Mouse (Mus musculus) olfactory bulb, adult 2 months (tissue): ENCODE data around the gene 5730522E02Rik. TPM values are rescaled to one million over a fixed set of nuclear protein-coding genes. Genes with fewer than 3 reads are reported as not detected.

Source experiments
- H3K27ac ChIP-seq: fragments of 200-500 bp; 2 replicates; pipeline ENCODE4 v1.5.1; 2012; ENCODE audit warnings: low read depth, low read length; ENCODE audit not compliant: insufficient read depth
- H3K4me1 ChIP-seq: fragments of 200-500 bp; 2 replicates; pipeline ENCODE4 v1.6.1; 2012; ENCODE audit warnings: low read length; ENCODE audit not compliant: control insufficient read depth, insufficient read depth
- H3K4me3 ChIP-seq: fragments of 200-500 bp; 2 replicates; pipeline ENCODE4 v1.5.1; 2012; ENCODE audit warnings: mild to moderate bottlenecking, low read depth, low read length, moderate library complexity; ENCODE audit not compliant: insufficient read depth
- CTCF ChIP-seq: fragments of 200-500 bp; IDR thresholded peaks from 2 replicates; pipeline ENCODE4 v1.5.1; 2012; ENCODE audit warnings: low read depth, mild to moderate bottlenecking, low read length, moderate library complexity; ENCODE audit not compliant: insufficient read depth
- POLR2A ChIP-seq: fragments of 200-500 bp; IDR thresholded peaks from 2 replicates; pipeline ENCODE4 v1.6.1; 2012; ENCODE audit warnings: mild to moderate bottlenecking, low read depth, low read length, moderate library complexity; ENCODE audit not compliant: insufficient read depth
- WGBS: fragments of 180-500 bp; shearing (Covaris S2); methylation state at CpG from one replicate; pipeline ENCODE4 v1.1.7; 2018; 5-methylcytosine and 5-hydroxymethylcytosine counted together
- polyA plus RNA-seq: library from polyadenylated mRNA; stranded (reverse); fragments of >200 nt; gene quantifications from 2 replicates; pipeline ENCODE4 v1.2.4, GENCODE M21; 2012; ENCODE audit warnings: low replicate concordance; ENCODE audit not compliant: missing spikeins, insufficient read depth, insufficient read length

The 5730522E02Rik gene
- polyA plus RNA-seq, 1 experiment, result not detected

DNA sequence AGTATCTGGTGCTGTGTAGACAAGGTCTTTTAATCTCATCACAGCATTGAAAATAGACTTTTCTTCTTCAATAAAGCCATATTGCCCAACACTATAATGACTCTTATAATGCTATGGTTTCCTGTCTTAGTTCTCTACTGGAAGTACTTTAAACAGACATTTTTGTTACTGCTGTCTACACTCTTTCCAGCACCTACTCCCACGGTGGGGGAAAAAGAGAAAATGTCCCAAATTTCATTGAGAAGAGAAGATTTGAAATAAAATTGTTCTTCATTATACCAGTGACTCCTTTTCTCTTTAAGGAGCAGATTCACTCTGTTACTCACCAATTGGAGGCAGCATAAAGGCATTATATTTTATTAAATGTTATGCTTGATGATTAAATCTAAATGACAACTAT, 72.5 kb downstream of the 5730522E02Rik start:
- Histone ChIP-seq H3K4me1 (no peaks in the 10 kb centered on the region), H3K27ac (no peak overlapping the region), H3K4me3 (no peak overlapping the region)
- TF ChIP-seq POLR2A (no peak), CTCF (no peak)
- WGBS, result 78% methylated on average over 1 of the region's 1 CpGs

- WGBS, result 81% methylated on average over 11 of the region's 11 CpGs
These were observed 79.7 kb downstream of the 5730522E02Rik start for GRCm38 (mm10) chr11:26130911-26131310.

GRCm38 (mm10) chr11:26129054-26129453, 81.5 kb downstream of the 5730522E02Rik start:
- 36% methylated on average over 2 of the region's 2 CpGs for WGBS
- TF ChIP-seq CTCF (no peak), POLR2A (no peak)
- Histone ChIP-seq H3K27ac (no peak overlapping the region), H3K4me3 (no peak overlapping the region), H3K4me1 (no peaks in the 10 kb centered on the region)

More at GRCm38 (mm10) chr11:26130911-26131310, 79.7 kb downstream of the 5730522E02Rik start:
- Histone ChIP-seq H3K4me3 (no peak overlapping the region), H3K4me1 (no peaks in the 10 kb centered on the region), H3K27ac (no peak overlapping the region)
- TF ChIP-seq POLR2A, result no peak

- H3K4me1 ChIP-seq, result no peaks in the 10 kb centered on the region
- H3K27ac ChIP-seq, result no peak overlapping the region
- 82% methylated on average over 2 of the region's 2 CpGs for WGBS
- TF ChIP-seq CTCF, result no peak
- H3K4me3 ChIP-seq, result no peak overlapping the region
These were observed 82.2 kb downstream of the 5730522E02Rik start for GRCm38 (mm10) chr11:26128385-26128784.

- TF ChIP-seq CTCF, result no peak
- no peak for TF ChIP-seq POLR2A
- no peak overlapping the region for H3K4me3 ChIP-seq
- no peaks in the 10 kb centered on the region for H3K4me1 ChIP-seq
- no peak overlapping the region for H3K27ac ChIP-seq
These were observed 84.6 kb downstream of the 5730522E02Rik start for GRCm38 (mm10) chr11:26125923-26126322.

DNA sequence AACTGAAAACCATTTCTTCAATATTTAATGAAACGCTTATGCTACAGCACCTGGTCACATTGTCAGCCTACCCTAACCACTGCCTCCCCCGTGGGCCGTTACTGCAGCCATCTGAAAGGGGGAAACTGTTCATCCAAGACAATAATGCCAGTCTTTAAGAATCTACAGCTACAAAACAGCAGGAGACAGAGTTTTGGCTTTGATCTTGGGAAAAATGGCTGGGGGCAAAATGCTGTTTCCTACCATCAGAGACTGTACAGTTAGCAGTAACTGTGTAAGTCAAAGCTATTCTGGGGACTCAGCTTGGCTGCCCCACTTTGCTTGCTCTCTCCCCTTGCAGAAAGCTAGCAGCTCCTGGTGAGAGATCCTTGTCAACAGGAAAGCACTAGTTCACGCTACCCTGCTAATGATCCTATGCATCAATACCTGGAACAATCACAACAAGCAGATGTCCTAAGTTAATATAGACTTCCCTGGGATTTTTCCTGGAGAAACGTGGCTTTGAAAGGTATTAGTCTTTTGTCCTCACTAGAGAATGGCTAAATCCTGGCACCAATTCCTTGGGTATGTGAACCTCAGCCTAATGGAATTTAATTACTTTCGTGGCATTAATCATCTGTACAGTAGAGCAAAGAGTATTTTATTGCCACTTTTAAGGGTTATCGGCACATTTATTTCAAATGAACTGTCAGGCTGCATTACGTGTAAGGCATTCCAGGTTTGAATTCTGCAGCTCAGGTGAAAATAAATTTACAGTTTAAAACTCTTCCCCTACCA, 89.6 kb downstream of the 5730522E02Rik start:
- no peak overlapping the region for H3K27ac ChIP-seq
- 69% methylated on average over 8 of the region's 8 CpGs for WGBS
- no peaks in the 10 kb centered on the region for H3K4me1 ChIP-seq
- TF ChIP-seq CTCF (no peak), POLR2A (no peak)
- H3K4me3 ChIP-seq, result no peak overlapping the region

DNA sequence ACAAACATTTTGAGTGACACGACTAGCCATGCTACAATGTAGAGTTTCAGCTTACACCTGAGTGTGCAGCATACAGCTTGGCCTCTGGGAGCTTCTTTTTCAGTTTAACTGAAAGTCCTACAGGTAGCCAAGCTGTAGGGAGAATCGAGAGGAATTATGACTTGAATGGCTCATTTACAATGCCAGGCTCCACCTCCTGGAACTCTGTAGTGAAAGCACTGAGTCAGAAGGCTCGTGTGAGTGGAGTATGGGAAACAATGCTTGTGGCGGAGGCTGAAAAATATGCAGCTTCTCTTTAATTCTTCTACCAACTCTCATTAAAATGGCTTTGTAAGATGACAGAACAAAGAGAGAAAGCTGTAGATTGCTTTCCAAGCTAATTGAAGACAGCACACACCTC, 92.9 kb downstream of the 5730522E02Rik start:
- TF ChIP-seq POLR2A, result no peak
- TF ChIP-seq CTCF, result no peak
- H3K4me3 ChIP-seq, result no peak overlapping the region
- no peaks in the 10 kb centered on the region for H3K4me1 ChIP-seq
- WGBS, result 53% methylated on average over 4 of the region's 4 CpGs
- H3K27ac ChIP-seq, result no peak overlapping the region

DNA sequence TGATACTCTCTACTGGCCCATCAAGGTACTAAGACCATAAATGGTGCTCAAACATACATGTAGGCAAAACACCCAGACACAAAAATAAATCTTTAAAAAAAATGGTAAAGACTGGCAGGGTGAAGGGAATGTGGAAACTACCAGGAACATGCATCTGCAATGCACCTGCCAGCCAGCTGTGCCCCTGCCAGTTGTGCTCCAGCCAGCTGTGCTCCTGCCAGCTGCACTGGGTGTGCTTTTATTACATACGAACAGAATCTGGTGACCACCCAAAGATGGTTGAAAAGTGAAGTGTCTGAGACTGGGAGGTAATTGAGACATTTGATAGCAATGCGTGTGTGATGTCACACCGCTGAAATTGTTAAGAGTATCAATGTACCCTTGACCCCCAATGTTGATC, 98.4 kb downstream of the 5730522E02Rik start:
- 81% methylated on average over 3 of the region's 3 CpGs for WGBS

DNA sequence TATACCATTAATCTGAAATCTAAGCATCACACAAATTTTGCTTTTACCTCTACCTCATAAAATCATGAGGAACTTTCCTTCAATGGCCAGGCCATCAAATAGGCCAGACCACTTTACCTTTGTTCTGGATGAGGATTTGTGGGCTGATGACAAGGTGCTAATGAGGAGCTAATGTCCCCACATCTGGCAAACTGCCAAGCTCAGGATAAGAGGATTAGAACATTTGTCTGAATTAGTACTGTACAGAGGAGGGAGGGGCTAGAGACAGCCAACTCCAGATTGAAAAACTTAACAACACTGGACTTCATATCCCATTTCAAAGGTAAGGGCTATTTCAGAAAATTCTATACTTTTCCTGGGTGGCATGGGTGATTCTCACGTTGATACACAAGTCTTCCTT, 101.9 kb downstream of the 5730522E02Rik start:
- 74% methylated on average over 1 of the region's 1 CpGs for WGBS
- Histone ChIP-seq H3K4me3 (no peak overlapping the region), H3K27ac (no peak overlapping the region), H3K4me1 (no peaks in the 10 kb centered on the region)
- TF ChIP-seq CTCF (no peak), POLR2A (no peak)

More for the DNA sequence above, 98.4 kb downstream of the 5730522E02Rik start:
- H3K27ac ChIP-seq, result no peak overlapping the region
- TF ChIP-seq POLR2A (no peak), CTCF (no peak)
- no peak overlapping the region for H3K4me3 ChIP-seq
- no peaks in the 10 kb centered on the region for H3K4me1 ChIP-seq

- WGBS, result 85% methylated on average over 2 of the region's 2 CpGs
- H3K27ac ChIP-seq, result no peak overlapping the region
These were observed 105.9 kb downstream of the 5730522E02Rik start for GRCm38 (mm10) chr11:26104680-26105079.

More at GRCm38 (mm10) chr11:26104680-26105079, 105.9 kb downstream of the 5730522E02Rik start:
- no peak overlapping the region for H3K4me3 ChIP-seq
- no peak for TF ChIP-seq POLR2A
- no peak for TF ChIP-seq CTCF
- H3K4me1 ChIP-seq, result peaks cover 3% of the 10 kb centered on the region; the same call in 1 of the 2 replicates
